Mouse (Mus musculus) leukemia stem cell, adult 10-12 weeks (primary cell): ENCODE results near the gene Wdr31. TPM values are rescaled to one million over a fixed set of nuclear protein-coding genes. Genes with fewer than 3 reads are reported as not detected.

ENCODE experiments used
- polyA plus RNA-seq: library from polyadenylated mRNA; stranded (reverse); fragments of >175 nt; gene quantifications from 2 replicates; pipeline ENCODE4 v1.2.3, GENCODE M21; 2012; ENCODE audit warnings: low replicate concordance

The Wdr31 gene
- polyA plus RNA-seq, result 2.6 TPM in 2 replicates

DNA sequence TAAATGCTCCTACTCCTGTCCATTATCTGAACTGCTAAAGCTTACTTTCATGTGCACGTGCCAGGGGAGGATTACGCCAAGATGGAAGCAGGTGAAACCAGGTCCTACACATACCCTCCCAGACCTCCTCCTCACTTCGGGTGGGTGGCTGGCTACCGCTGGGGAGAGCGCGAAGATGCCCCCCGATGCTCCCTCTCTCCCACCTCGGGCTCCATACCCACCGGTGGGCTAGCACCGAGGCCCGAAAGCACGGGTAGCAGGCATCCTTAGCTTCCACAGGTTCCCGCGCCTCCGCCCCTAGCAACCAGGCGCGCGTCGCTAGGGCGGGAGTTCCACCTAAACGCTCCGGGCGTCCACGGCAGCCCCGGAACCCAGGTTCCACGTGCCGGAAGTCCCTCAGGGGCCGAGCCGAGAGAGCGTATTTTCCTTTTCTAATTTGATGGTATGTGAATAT is at the start of gene Wdr31:
TSS of gene Wdr31 (minus strand) at position 299 of the 454 bp plus-strand sequence.

GRCm38 (mm10) chr4:62519849-62520233 is 49.1 kb upstream of the Wdr31 start, which contains the start of gene Alad:
Gene Alad, minus strand, starts transcription at chr4:62519918.

DNA sequence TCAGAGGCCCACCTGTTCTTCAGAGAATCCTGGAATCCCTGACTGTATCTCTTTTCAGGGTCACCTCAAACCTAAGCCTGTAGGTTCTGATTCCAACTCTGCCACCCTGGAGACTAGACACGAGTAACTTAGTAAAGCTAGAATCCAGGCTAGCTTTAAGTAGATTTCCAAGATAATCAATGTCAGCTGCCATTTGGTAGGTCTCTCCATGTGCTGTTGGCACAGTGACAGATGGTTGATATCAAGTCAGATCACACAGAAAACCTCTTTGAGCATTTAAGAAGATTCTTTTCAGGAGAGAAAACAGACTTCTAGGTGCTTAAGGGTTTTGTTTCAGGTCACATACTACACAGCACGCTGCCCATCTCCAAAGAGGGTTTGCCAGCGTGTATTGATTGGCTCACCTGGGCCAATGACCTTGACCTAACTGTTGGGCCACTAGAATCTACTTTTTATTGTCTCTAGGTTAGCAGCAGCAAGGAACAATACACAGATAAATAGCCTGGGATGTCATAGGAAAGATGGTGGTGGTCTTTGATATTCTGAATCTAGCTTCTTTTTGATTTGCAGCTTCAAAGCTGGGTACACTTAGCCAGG is 32.8 kb upstream of the Wdr31 start, which contains the start of gene Hdhd3:
TSS of gene Hdhd3 (minus strand) at position 94 of the 597 bp plus-strand sequence.

DNA sequence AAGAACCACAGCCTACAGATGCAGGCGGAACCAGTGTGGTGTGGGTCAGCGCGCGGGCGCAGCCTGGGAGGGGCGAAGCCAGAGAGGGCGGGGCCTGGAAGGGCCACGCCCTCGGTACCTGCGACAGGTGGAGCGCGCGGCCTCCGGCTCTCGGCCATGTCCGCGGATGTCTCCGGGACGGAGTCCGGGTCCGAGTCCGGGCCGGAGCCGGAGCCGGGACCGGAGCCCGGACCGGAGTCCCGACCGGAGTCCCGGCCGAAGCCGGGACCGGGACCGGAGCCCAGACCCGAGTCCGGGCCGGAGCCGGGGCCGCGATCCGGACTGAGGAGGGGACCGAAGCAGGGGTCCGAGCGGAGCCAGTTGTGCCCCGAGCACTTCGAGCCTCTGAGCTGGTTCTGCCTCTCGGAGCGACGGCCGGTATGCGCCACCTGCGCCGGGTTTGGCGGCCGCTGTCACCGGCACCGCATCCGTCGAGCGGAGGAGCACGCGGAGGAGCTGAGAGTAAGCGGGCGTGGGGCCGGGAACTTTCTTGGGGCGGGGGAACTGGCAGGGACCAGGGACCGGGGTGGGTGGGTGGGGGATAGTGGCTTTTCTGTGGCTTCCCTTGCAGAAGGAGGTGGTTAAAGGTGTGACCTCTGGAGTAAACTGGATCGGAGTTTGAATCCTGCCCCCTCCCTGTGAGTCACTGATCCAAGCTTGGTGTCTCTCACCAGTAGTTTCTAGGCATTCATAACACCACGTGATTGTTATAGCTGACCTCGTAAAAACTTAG is 9.4 kb upstream of the Wdr31 start, which contains the start of gene Bspry:
TSS of gene Bspry (plus strand) at position 117 of the 772 bp plus-strand sequence.

GRCm38 (mm10) chr4:62435081-62435480 is 35.6 kb downstream of the Wdr31 start, which contains the start of gene Rnf183:
Gene Rnf183, minus strand, starts transcription at chr4:62435252.

DNA sequence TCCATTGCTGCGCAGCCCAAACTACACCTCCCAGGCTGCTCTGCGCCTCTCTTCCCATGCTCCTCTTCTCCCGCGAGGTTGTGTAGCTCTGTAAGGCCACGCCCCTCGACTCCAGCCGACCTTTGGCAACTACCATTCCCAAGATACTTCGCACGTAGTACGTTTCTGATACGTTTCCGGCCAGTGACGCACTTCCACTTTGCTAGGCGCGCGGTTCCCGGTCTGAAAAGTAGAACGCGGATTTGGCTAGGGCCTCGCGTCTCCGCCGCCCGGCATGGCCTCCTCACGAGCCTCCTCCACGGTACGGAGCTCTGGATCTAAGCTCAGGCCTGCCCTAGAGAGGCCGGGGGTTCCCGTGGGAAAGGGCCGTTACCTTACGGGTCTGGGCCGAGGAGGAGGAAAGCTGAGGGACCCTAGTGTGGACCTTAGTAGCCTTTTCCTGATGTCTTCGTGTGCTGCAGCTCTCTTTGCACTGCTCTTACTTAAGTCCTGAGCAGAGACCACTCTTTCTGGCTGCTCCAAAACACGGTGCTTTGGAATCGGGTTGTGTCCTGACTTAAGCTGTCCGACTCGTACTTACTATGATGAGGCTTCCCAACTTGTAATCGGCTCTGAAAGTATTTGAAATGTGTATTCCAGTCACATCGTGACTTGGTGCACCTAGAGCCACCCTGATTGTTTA is 62.0 kb downstream of the Wdr31 start, which contains the start of the genes Cdc26 and Prpf4:
TSS of gene Cdc26 (minus strand) at position 42 of the 682 bp plus-strand sequence.
TSS of gene Prpf4 (plus strand) at position 197 of the 682 bp plus-strand sequence.

Other genes starting within 250 kb of the Wdr31 start
- gene Zfp37, start 239.8 kb downstream of the Wdr31 start, polyA plus RNA-seq, result not detected in 2 replicates
- gene Slc31a2, start 208.3 kb downstream of the Wdr31 start, polyA plus RNA-seq, result 0.32 and 1.1 TPM in 2 replicates
- gene Fkbp15, start 110.3 kb downstream of the Wdr31 start, polyA plus RNA-seq, result 17.7 and 18.4 TPM in 2 replicates
- 0.73 and 2.3 TPM in 2 replicates for gene Slc31a1, start 110.2 kb downstream of the Wdr31 start, polyA plus RNA-seq
- gene Cdc26, start 62.3 kb downstream of the Wdr31 start, polyA plus RNA-seq, result 1.3 and 8.1 TPM in 2 replicates
- gene Prpf4, start 62.1 kb downstream of the Wdr31 start, polyA plus RNA-seq, result 1.9 and 5.4 TPM in 2 replicates
- gene Rnf183, start 35.6 kb downstream of the Wdr31 start, polyA plus RNA-seq, result 0.12 and 0.59 TPM in 2 replicates
- gene Bspry, start 9.2 kb upstream of the Wdr31 start, polyA plus RNA-seq, result 0.38 and 1.6 TPM in 2 replicates
- 2.6 and 7.6 TPM in 2 replicates for gene Hdhd3, start 32.6 kb upstream of the Wdr31 start, polyA plus RNA-seq
- 526 and 768 TPM in 2 replicates for gene Alad, start 49.0 kb upstream of the Wdr31 start, polyA plus RNA-seq
- gene Pole3, start 54.2 kb upstream of the Wdr31 start, polyA plus RNA-seq, result 28.5 and 35.6 TPM in 2 replicates
- gene 4933430I17Rik, start 54.5 kb upstream of the Wdr31 start, polyA plus RNA-seq, result not detected in 2 replicates
- 87.1 and 175 TPM in 2 replicates for gene Rgs3, start 89.0 kb upstream of the Wdr31 start, polyA plus RNA-seq